Mouse (Mus musculus) left cerebral cortex, adult 11 months (tissue): Measurements from ENCODE around the gene Gmppb.
A peak's percentile ranks its signal among the peaks of the same experiment; 100 is the strongest.
"Not testable (repeated sequence)": the region's sequence is repeated elsewhere in the genome, so short reads cannot be mapped to it uniquely, and the experiment has no call there.

Experiments used
- DNase-seq: peaks from one replicate; pipeline ENCODE4 v3.0.0; 2022; ENCODE audit warnings: low spot score

The Gmppb gene

GRCm38 (mm10) chr9:108049016-108049455 is at the start of gene Gmppb:
Gmppb (plus strand) TSS chr9:108049242.
- peak; percentile 95 for DNase-seq

GRCm38 (mm10) chr9:108001922-108002770 is 46.9 kb upstream of the Gmppb start, which contains the start of gene Ip6k1:
Ip6k1 (plus strand) TSS chr9:108002501.
- peak; percentile 100 for DNase-seq

- DNase-seq, result no peak
These were observed 46.1 kb upstream of the Gmppb start for GRCm38 (mm10) chr9:108002778-108003530.

- no peak for DNase-seq
These were observed 45.5 kb upstream of the Gmppb start for GRCm38 (mm10) chr9:108003531-108003890.

- DNase-seq, result no peak
These were observed 41.0 kb upstream of the Gmppb start for GRCm38 (mm10) chr9:108008041-108008440.

GRCm38 (mm10) chr9:108010385-108010784 is 38.7 kb upstream of the Gmppb start:
- DNase-seq, result no peak

- not testable (repeated sequence) for DNase-seq
These were observed 35.5 kb upstream of the Gmppb start for GRCm38 (mm10) chr9:108013577-108013976.

- peak; percentile 29 for DNase-seq
These were observed 31.9 kb upstream of the Gmppb start for GRCm38 (mm10) chr9:108017127-108017526.

- DNase-seq, result no peak
These were observed 28.3 kb upstream of the Gmppb start for GRCm38 (mm10) chr9:108020741-108021140.

- DNase-seq, result no peak
These were observed 25.8 kb upstream of the Gmppb start for GRCm38 (mm10) chr9:108023216-108023615.

- DNase-seq, result no peak
These were observed 22.5 kb upstream of the Gmppb start for GRCm38 (mm10) chr9:108026584-108026983.

GRCm38 (mm10) chr9:108027867-108028266 is 21.2 kb upstream of the Gmppb start:
- DNase-seq, result no peak

- DNase-seq, result no peak
These were observed 16.9 kb upstream of the Gmppb start for GRCm38 (mm10) chr9:108032126-108032525.

- DNase-seq, result no peak
These were observed 13.5 kb upstream of the Gmppb start for GRCm38 (mm10) chr9:108035331-108036156.

- no peak for DNase-seq
These were observed 4.1 kb upstream of the Gmppb start for GRCm38 (mm10) chr9:108044751-108045492.

GRCm38 (mm10) chr9:108046582-108046981 is 2.5 kb upstream of the Gmppb start:
- DNase-seq, result no peak

- no peak for DNase-seq
These were observed 1.2 kb upstream of the Gmppb start for GRCm38 (mm10) chr9:108047601-108048565.

- DNase-seq, result no peak
These were observed 481 bp upstream of the Gmppb start for GRCm38 (mm10) chr9:108048566-108048955.

- no peak for DNase-seq
These were observed 664 bp downstream of the Gmppb start for GRCm38 (mm10) chr9:108049561-108050251.
